Mouse (Mus musculus): ENCODE measurements around the gene Crebbp. TPM values are rescaled to one million over a fixed set of nuclear protein-coding genes. Genes with fewer than 3 reads are reported as not detected.
"Not testable (repeated sequence)": the region's sequence is repeated elsewhere in the genome, so short reads cannot be mapped to it uniquely, and the experiment has no call there.

Gene Crebbp
- total and polyA plus RNA-seq, 3 experiments: 5.4 to 18.8 (median 14.7) TPM

DNA sequence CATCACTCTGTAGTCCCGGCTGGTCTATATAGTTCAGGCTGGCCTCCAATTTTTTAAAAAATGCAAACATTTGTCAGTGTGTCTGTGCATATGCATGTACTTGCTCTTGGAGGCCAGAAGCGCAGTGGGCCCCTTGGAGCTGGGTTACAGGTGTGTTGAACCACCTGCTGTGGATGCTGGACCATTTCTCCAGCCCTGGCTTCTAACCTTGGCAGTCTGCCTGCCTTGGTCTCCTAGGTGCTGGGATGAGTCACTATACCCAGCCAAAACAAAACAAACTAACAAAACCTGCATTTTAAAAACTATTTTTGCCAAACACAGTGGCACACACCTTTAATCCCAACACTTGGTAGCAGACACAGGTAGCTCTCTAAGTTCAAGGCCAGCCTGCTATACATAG, 43.7 kb upstream of the Crebbp start:
- dilution Hi-C loops (cut with MboI; ENCODE audit: extremely low pct_ligation_motif_present, extremely low pct_unique_long_range_greater_than_20kb, low sequenced_read_pairs): no loop called here
- Histone ChIP-seq H3K4me3 (replicated peaks in 1 of 3; ENCODE audit: low read depth in 2 of 3, low read length in 2 of 3, poor library complexity in 1 of 3) (no peak overlapping the region), H3K27me3 (replicated peaks) (no peaks in the 10 kb centered on the region), H3K36me3 (replicated peaks in 1 of 2; ENCODE audit: control insufficient read depth in 1 of 2, insufficient read depth in 1 of 2, low read length in 1 of 2) (no peaks in the 10 kb centered on the region), H3K4me2 (ENCODE audit: insufficient read depth, low read depth, poor library complexity, severe bottlenecking) (no peak overlapping the region), H3K27ac (ENCODE audit: insufficient read depth, low read depth) (no peak overlapping the region), H3K9ac (ENCODE audit: insufficient read depth, low read depth) (no peak overlapping the region), H3K4me1 (ENCODE audit: control insufficient read depth in 1 of 2, insufficient read depth in 2 of 2) (no peaks in the 10 kb centered on the region), H3K9me3 (replicated peaks; ENCODE audit: low read length) (no peaks in the 10 kb centered on the region), H3K79me2 (replicated peaks; ENCODE audit: control insufficient read depth, extremely low read depth, insufficient read depth, poor library complexity, severe bottlenecking) (no peaks in the 10 kb centered on the region)
- DNase-seq (ENCODE audit: extremely low read depth): no peak
- TF ChIP-seq MAZ (IDR thresholded peaks at IDR 0.05; ENCODE audit: low read depth, low read length): no peak
- in situ Hi-C loops (cut with MboI; ENCODE audit: low pct_ligation_motif_present, low pct_unique_long_range_greater_than_20kb, low sequenced_read_pairs): no loop called here

DNA sequence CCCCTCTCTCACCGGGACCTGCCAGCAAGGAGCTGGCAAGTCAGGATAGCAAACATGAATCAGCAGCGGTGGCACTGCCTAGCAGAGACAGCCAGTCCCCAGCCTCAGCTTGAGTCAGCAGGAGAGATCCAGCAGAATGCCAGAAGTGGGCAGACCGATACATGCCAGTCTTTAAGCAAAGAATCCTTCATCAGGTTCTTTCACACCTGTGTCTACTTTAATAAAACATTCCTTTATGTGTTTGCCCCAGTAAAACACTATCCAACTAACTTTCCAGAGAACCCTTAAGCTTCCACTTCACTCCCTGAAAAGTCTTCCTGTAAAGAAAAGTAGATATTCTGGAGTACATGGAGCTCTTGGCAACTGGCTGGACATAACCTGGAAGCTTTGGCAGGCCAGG, 35.0 kb upstream of the Crebbp start:
- H3K36me3 ChIP-seq (replicated peaks in 1 of 2; ENCODE audit: control insufficient read depth in 1 of 2, insufficient read depth in 1 of 2, low read length in 1 of 2): no peaks in the 10 kb centered on the region
- H3K4me2 ChIP-seq (ENCODE audit: insufficient read depth, low read depth, poor library complexity, severe bottlenecking): no peak overlapping the region

DNA sequence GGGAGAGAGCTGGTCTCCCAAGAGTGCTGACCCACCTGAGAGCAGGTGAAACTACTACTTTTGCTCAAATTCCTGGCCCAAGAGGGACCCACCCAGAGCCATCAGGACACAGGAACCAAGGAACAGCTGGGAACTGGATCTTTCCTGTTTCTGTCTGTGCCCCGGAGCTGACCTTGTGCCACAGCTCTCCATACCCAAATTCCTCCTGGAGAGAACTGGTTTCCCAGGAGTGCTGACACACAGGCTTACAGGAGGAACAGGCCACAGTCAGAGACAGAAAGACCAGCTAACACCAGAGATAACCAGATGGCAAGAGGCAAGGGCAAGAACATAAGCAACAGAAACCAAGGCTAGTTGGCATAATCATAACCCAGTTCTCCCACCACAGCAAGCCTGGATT, 31.4 kb upstream of the Crebbp start:
- H3K79me2 ChIP-seq (replicated peaks; ENCODE audit: control insufficient read depth, extremely low read depth, insufficient read depth, poor library complexity, severe bottlenecking); dilution Hi-C loops (cut with MboI; ENCODE audit: extremely low pct_ligation_motif_present, extremely low pct_unique_long_range_greater_than_20kb, low sequenced_read_pairs); H3K4me2 ChIP-seq (ENCODE audit: insufficient read depth, low read depth, poor library complexity, severe bottlenecking); H3K9me3 ChIP-seq (replicated peaks; ENCODE audit: low read length); H3K4me1 ChIP-seq (ENCODE audit: control insufficient read depth in 1 of 2, insufficient read depth in 2 of 2); DNase-seq (ENCODE audit: extremely low read depth); H3K36me3 ChIP-seq (replicated peaks in 1 of 2; ENCODE audit: control insufficient read depth in 1 of 2, insufficient read depth in 1 of 2, low read length in 1 of 2); H3K27me3 ChIP-seq (replicated peaks); in situ Hi-C loops (cut with MboI; ENCODE audit: low pct_ligation_motif_present, low pct_unique_long_range_greater_than_20kb, low sequenced_read_pairs); H3K9ac ChIP-seq (ENCODE audit: insufficient read depth, low read depth); H3K4me3 ChIP-seq (replicated peaks in 1 of 3; ENCODE audit: low read depth in 2 of 3, low read length in 2 of 3, poor library complexity in 1 of 3); H3K27ac ChIP-seq (ENCODE audit: insufficient read depth, low read depth): not testable (repeated sequence)

More for the DNA sequence above, 35.0 kb upstream of the Crebbp start:
- Histone ChIP-seq H3K4me3 (replicated peaks in 1 of 3; ENCODE audit: low read depth in 2 of 3, low read length in 2 of 3, poor library complexity in 1 of 3) (no peak overlapping the region), H3K9me3 (replicated peaks; ENCODE audit: low read length) (peaks cover 6% of the 10 kb centered on the region), H3K27ac (ENCODE audit: insufficient read depth, low read depth) (no peak overlapping the region), H3K9ac (ENCODE audit: insufficient read depth, low read depth) (no peak overlapping the region), H3K27me3 (replicated peaks) (peaks cover 3% of the 10 kb centered on the region), H3K79me2 (replicated peaks; ENCODE audit: control insufficient read depth, extremely low read depth, insufficient read depth, poor library complexity, severe bottlenecking) (no peaks in the 10 kb centered on the region), H3K4me1 (ENCODE audit: control insufficient read depth in 1 of 2, insufficient read depth in 2 of 2) (no peaks in the 10 kb centered on the region)
- TF ChIP-seq GABPA (IDR thresholded peaks at IDR 0.05; ENCODE audit: insufficient replicate concordance, low read depth, low read length) (no peak), ELF1 (IDR thresholded peaks at IDR 0.05; ENCODE audit: low read depth, low read length) (no peak), RCOR1 (conservative IDR thresholded peaks at IDR 0.05; ENCODE audit: low read depth, low read length) (no peak), E2F4 (IDR thresholded peaks at IDR 0.05; ENCODE audit: insufficient replicate concordance, low read depth, low read length) (no peak), RAD21 (IDR thresholded peaks at IDR 0.05; ENCODE audit: low read depth, low read length) (no peak), POLR2AphosphoS2 (IDR thresholded peaks at IDR 0.05; ENCODE audit: low read depth, low read length) (no peak)
- dilution Hi-C loops (cut with MboI; ENCODE audit: extremely low pct_ligation_motif_present, extremely low pct_unique_long_range_greater_than_20kb, low sequenced_read_pairs): no loop called here
- no peak for DNase-seq (ENCODE audit: extremely low read depth)
- in situ Hi-C loops (cut with MboI; ENCODE audit: low pct_ligation_motif_present, low pct_unique_long_range_greater_than_20kb, low sequenced_read_pairs): no loop called here

Data from CH12.LX (cell line).